Mouse (Mus musculus) embryonic fibroblast, embryonic 13.5 days (primary cell): ENCODE data around the gene Slc6a1.

ENCODE experiments used
- CTCF ChIP-seq: IDR thresholded peaks from 2 replicates; pipeline ENCODE4 v1.5.1; 2011; ENCODE audit warnings: mild to moderate bottlenecking, control low read depth, low read length, moderate library complexity, borderline replicate concordance; ENCODE audit not compliant: insufficient read depth
- POLR2A ChIP-seq: IDR thresholded peaks from 2 replicates; pipeline ENCODE4 v1.6.1; 2011; ENCODE audit warnings: low read depth, mild to moderate bottlenecking, control low read depth, low read length, moderate library complexity

DNA sequence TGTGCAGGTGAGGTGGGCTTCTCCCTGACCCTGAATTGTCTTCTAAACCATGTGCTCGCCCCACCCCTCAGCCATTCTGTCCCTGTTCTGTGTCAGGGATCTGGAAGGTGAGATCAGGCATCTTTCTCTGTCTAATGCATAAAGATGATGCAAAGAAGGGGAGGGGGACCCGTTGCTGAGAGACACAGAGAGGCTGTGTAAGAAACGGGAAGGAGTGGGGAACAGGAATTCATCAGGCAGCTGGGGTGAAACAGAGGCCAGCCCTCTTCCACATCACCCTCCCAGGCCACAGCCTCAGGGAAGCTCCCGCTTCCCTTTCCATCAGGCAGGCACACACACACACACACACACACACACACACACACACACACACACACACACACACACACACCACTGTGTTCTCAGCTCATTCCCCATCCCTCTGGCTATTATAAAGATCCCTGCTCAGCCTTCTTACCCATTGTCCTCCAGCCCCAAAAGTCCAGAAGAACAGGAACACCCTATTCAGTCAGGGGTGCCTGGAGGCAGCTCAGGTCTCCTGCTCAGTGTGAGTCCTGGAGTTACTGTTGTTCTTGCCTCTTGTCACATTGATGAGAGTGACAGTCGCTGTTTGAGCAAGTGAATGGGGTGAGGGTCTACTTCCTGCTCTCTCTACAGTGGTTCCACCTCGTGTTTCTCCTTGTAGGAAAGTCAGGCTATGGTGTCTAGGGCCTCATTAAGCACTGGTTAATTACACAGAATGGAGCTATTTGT is 43.4 kb upstream of the Slc6a1 start:
- TF ChIP-seq CTCF (no peak), POLR2A (no peak)
